Mouse (Mus musculus) lung, adult 2 months (tissue): ENCODE results near the gene Serpinh1. TPM values are rescaled to one million over a fixed set of nuclear protein-coding genes. Genes with fewer than 3 reads are reported as not detected.

Source experiments
- DNase-seq: peaks from one replicate; pipeline ENCODE4 v3.0.0; 2022
- H3K4me1 ChIP-seq: fragments of 200-500 bp; 2 replicates; pipeline ENCODE4 v1.6.1; 2011; ENCODE audit warnings: low read length; ENCODE audit not compliant: control insufficient read depth, insufficient read depth
- H3K4me3 ChIP-seq: fragments of 200-500 bp; replicated peaks from 2 replicates; pipeline ENCODE3; 2011; ENCODE audit warnings: low read depth, mild to moderate bottlenecking, control low read depth, low read length; ENCODE audit errors: extremely low read depth
- CTCF ChIP-seq: fragments of 200-500 bp; IDR thresholded peaks from 2 replicates; pipeline ENCODE4 v1.5.1; 2011; ENCODE audit warnings: mild to moderate bottlenecking, low read length, control low read depth; ENCODE audit not compliant: insufficient read depth
- POLR2A ChIP-seq: fragments of 200-500 bp; IDR thresholded peaks from 2 replicates; pipeline ENCODE4 v1.6.1; 2011; ENCODE audit warnings: low read depth, mild to moderate bottlenecking, control low read depth, low read length, borderline replicate concordance; ENCODE audit errors: extremely low read depth
- WGBS: fragments of 180-500 bp; shearing (Covaris S2); methylation state at CpG from one replicate; pipeline ENCODE4 v1.1.7; 2018; 5-methylcytosine and 5-hydroxymethylcytosine counted together
- polyA plus RNA-seq: library from polyadenylated mRNA; depleted of rRNA; stranded (reverse); fragments of >200 nt; gene quantifications from 2 replicates; pipeline ENCODE4 v1.2.3, GENCODE M21; 2012; rRNA removed

Gene Serpinh1
- 364 and 388 TPM in 2 replicates for polyA plus RNA-seq

DNA sequence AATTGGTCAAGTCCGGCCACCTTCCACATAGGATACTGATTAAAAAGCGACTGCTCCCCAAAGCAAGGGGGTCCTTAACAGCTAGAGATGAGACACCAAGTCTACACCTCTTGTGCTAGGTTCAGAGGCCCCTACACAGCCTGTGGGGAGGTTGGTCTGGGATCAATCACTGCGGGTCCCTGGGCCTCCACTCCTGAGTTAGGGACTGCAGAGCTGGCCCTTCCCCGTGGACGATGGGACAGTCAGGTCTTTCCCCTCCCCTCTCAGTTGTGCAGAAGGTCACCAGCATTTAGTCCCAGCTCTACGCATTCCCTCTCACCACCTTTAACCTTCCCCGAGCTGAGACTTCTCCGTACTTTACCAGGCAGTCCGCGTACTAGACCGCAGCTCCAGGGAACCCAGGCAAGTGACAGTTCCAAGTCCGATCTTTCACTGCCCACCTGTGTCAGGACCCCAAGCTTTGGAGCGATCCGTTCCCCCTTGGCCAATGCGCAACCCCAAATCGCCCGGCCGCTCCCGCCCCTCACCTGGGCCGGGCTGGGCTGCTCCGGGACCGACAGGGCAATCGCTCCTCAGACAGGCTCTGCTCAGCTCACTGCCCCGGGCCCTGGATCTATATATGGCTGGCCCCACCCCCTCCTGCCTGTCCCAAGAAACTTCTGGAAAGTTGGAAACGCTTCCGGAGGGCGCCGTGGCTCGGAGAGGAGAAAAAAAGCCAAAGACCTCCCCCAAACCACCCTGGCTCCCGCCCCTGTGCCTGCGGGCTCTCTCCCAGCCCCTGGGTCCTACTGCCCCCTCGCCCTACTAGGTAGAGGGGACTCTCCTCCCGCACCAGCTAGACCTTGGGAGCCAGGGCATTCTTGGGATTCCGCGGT, at the start of gene Serpinh1:
Gene Serpinh1 (minus strand): TSS at position 714 of the 875 bp plus-strand sequence.
- peak; percentile 86 for DNase-seq
- TF ChIP-seq POLR2A = peak; percentile 85; the same call in 1 of the 2 replicates
- TF ChIP-seq CTCF = no peak

DNA sequence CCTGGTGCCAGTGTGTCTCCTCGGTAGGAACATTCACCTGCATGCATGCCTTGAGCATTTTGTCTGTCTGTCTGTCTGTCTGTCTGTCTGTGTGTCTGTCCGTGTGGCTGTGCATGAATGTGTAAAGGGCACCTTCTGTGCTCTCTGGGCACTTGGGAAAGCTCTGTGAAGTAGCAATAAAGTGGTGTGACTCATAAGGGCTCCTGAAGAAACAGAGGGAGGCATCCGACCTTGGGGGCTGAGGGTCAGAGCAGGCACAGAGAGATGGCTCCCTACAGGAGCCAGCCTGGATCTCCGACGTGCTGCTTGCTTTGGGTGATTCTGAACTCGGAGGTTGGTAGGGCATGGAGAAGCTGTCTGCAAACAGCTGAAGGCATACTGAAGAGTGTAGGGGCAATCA, 49.4 kb upstream of the Serpinh1 start:
- Histone ChIP-seq H3K4me3 (no peak overlapping the region), H3K4me1 (peaks cover 5% of the 10 kb centered on the region)
- 76% methylated on average over 6 of the region's 6 CpGs for WGBS
- TF ChIP-seq POLR2A (no peak), CTCF (no peak)
- no peak for DNase-seq

More for the DNA sequence above, at the start of gene Serpinh1:
- 2% methylated on average over 35 of the region's 35 CpGs for WGBS
- Histone ChIP-seq H3K4me1 (peaks cover 36% of the 10 kb centered on the region), H3K4me3 (peak within 1 kb of the TSS; percentile 95)

DNA sequence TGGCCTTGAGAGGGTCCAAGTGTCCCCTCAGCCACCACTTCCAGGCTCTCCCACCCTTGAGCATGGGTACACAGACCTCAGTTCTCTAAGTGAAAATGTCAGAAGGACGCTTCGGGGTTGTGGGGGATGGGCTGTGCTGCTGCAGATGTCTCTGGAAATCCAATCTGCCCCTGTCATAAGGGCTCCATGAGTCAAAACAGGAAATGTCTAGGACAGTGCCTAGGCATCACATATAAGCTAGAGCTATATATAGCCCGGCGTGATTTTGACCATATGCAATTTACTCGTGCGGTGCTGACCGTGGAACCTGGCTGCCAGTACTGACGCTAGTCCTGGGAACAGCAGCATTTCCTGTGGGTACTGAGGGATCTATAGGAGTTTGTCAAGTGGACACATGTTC, 48.3 kb upstream of the Serpinh1 start:
- Histone ChIP-seq H3K4me3 (no peak overlapping the region), H3K4me1 (0 out of 2 replicates have a peak, but pooled peaks cover 4% of the 10 kb centered on the region)
- no peak for TF ChIP-seq POLR2A
- TF ChIP-seq CTCF = no peak
- WGBS = 48% methylated on average over 8 of the region's 8 CpGs
- no peak for DNase-seq

DNA sequence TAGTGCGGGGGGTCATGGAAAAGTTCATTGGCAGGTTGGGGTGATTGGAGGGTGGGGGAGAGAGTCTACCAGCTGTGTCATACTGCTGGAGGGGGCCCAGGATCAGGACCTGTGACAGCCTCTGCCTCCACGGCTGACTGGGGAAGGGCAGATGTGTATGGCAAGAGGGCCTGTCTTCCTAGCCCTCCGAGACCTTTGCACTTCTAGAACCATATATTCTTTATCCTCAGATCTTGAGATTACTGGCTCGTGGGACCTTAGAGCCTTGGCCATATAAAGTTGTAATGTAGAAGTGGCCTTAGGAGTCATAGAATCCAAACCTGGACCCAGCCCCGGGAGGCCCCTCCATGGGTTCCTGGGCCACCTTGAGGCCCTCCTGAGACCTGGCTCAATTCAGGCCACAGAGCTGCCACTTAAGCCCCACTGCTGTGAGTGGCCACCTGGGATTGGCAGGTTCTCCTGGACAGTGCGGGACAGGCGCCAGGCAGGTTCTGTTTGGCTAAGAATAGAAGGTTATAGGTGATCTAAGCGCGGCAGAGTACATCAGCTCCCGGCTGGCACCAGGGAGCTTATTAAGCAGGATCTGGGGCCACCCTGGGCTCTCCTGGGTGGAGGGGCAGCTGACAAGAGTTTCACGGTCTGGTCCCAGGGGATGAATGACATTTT, 44.1 kb upstream of the Serpinh1 start:
- 0 out of 2 replicates have a peak, but pooled peaks cover 4% of the 10 kb centered on the region for H3K4me1 ChIP-seq
- 76% methylated on average over 11 of the region's 11 CpGs for WGBS
- TF ChIP-seq CTCF (no peak), POLR2A (no peak)
- peak; percentile 41 for DNase-seq
- H3K4me3 ChIP-seq = no peak overlapping the region

DNA sequence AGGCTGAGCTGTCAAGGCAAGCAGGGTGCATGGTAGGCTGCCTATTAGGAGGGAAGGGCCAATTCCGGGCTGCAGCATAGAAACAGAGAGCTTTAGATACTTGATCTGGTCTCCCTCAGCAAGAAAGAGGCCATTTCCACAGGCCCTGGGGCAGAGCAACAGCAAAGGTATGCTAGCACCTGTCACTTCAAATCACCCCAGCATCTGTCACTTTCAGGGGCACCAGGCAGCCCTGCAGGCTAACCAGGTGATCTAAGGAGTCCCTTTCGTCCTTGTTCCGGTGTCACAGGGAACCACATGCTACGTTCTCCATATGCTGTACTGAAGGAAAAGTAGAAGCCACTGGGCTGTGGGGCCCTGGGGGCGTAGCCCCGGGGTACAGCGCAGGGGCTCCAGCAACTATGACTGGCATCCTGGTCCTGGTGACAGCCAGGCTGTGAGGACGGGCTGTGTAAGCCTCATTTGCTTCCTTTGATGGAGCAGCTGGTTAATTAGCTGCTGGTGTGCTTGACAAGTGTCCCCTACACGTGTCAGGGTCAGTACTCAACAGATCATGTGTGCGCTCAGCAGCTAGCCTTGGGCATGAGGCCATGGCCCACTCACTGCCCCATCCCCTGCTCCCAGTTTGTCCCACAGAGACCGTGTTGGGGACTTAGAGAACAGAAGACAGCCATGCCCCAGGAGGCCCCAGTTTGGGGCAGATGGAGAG, 43.0 kb upstream of the Serpinh1 start:
- no peak for TF ChIP-seq POLR2A
- TF ChIP-seq CTCF = no peak

DNA sequence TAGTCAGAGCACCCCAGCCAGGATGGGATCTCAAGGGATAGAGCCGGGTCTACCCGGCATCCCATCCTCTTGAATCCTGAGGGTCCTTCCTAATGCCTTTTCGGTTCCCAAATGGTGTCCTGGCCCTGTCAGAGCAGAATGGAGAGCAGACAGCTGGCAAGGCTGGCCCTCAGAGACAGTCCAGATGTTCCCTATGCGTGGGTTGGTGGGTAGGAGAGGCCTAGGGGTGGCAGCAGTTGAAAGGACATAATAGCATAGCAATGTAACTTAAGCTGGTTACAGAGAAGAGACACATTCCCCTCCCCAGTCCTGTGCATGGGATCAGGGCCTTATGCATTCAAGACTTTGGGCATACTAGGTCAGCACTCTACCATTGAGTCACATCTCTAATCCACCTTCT, 42.3 kb upstream of the Serpinh1 start:
- Histone ChIP-seq H3K4me1 (peaks cover 4% of the 10 kb centered on the region; the same call in 1 of the 2 replicates), H3K4me3 (no peak overlapping the region)
- DNase-seq = no peak
- WGBS = 88% methylated on average over 4 of the region's 4 CpGs
- TF ChIP-seq CTCF (no peak), POLR2A (no peak)

More for the DNA sequence above, 43.0 kb upstream of the Serpinh1 start:
- DNase-seq = no peak
- Histone ChIP-seq H3K4me3 (no peak overlapping the region), H3K4me1 (0 out of 2 replicates have a peak, but pooled peaks cover 2% of the 10 kb centered on the region)
- WGBS = 82% methylated on average over 11 of the region's 11 CpGs

DNA sequence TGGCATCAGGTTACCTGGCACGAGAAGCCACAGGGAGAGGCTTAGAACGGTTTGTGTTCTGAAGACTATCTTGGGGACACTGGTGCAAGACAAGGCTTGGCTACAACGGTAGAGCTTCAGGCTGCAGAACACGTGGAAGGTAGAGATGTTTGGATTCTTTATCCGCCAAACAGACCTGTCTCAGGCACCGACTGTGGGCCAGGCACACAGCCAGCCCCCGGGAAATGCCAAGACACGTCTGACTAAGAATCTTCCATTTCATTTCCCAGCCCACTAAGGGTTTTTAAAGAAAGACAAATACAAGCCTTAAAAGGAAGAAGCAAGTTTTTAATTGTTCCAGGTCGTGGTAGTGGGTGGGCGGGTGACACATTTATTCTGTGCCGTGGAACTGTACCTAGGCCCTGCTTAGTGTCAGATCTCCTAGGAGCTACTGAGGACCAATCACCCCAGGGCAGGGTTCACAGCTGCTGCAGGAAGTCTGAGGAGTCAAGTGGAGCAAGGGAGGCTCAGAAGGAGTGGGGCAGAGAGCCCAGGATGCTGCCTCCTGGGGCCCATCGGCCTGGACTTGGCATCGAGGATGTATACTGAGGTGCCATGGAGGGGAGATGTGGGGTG, 40.8 kb upstream of the Serpinh1 start:
- Histone ChIP-seq H3K4me3 (no peak overlapping the region), H3K4me1 (peaks cover 4% of the 10 kb centered on the region; the same call in 1 of the 2 replicates)
- TF ChIP-seq CTCF (no peak), POLR2A (no peak)
- DNase-seq = no peak
- 60% methylated on average over 13 of the region's 13 CpGs for WGBS

DNA sequence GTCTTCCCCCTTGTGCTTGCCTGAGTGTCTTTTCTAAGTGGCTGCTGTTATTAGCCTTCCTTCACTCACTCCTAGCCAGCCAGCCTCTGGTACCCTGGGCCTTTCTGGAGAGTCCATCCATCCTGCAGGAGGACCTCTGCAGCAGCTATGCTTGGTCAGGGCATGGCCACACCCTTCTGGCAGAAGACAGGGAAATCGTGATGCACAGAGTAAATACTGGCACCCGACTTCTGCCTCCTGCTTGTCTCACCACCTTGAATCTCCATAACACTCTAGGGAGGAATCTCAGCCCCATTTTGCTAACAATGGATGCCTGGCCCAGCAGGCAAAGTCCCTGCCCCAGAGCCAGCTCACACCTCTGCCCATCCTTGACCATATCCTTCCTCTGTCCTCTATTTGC, 39.7 kb upstream of the Serpinh1 start:
- Histone ChIP-seq H3K4me3 (no peak overlapping the region), H3K4me1 (peaks cover 4% of the 10 kb centered on the region; the same call in 1 of the 2 replicates)
- 45% methylated on average over 2 of the region's 2 CpGs for WGBS
- no peak for DNase-seq
- TF ChIP-seq POLR2A (no peak), CTCF (no peak)

DNA sequence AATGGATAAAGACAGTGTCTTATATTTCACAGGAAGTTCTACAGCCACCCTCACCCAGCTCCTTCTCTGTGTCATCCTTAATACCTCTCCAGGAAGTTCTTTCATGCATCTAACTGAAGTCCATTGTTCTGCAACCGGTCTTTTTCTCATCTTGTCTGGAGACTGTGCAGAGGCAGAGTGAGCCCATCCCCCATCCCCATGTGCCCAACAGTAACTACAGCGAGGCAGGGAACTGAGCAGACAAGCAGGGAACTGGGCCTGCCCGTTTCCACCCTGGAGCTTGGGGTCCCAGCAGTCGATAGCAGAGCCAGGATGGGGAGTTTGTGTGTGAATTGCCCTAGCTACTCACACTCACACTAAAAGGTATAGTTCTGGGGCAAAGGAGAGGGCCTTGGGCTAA, 37.5 kb upstream of the Serpinh1 start:
- Histone ChIP-seq H3K4me3 (no peak overlapping the region), H3K4me1 (peaks cover 3% of the 10 kb centered on the region)
- no peak for TF ChIP-seq POLR2A
- TF ChIP-seq CTCF = no peak
- 61% methylated on average over 4 of the region's 4 CpGs for WGBS
- no peak for DNase-seq
